Mouse (Mus musculus) midbrain, embryonic 11.5 days (tissue): ENCODE data around the gene Ntf3. TPM values are rescaled to one million over a fixed set of nuclear protein-coding genes. Genes with fewer than 3 reads are reported as not detected.
A peak's percentile ranks its signal among the peaks of the same experiment; 100 is the strongest.

Experiments
- ATAC-seq: fragments of 200-750 bp; cut with Nextera tagmentation; 2 replicates; pipeline ENCODE4 v1.8.0; 2017; ENCODE audit warnings: moderate TSS enrichment, moderate library complexity; ENCODE audit not compliant: low FRiP score
- DNase-seq: peaks from one replicate; pipeline ENCODE4 v3.0.0; 2015; ENCODE audit warnings: low spot score; ENCODE audit errors: missing footprints
- H3K27ac ChIP-seq: fragments of 300-500 bp; sonication (generic); 2 replicates; pipeline ENCODE4 v1.5.1; 2014; ENCODE audit warnings: low read depth, low read length
- H3K27me3 ChIP-seq: fragments of 300-500 bp; sonication (generic); 2 replicates; pipeline ENCODE4 v1.6.1; 2014; ENCODE audit warnings: mild to moderate bottlenecking, low read length, moderate library complexity, mixed read lengths; ENCODE audit not compliant: control insufficient read depth, insufficient read depth
- H3K36me3 ChIP-seq: fragments of 300-500 bp; sonication (generic); 2 replicates; pipeline ENCODE4 v1.6.1; 2014; ENCODE audit warnings: mild to moderate bottlenecking, low read length, moderate library complexity, mixed read lengths; ENCODE audit not compliant: control insufficient read depth, insufficient read depth
- H3K4me1 ChIP-seq: fragments of 300-500 bp; sonication (generic); 2 replicates; pipeline ENCODE4 v1.6.1; 2014; ENCODE audit warnings: low read length; ENCODE audit not compliant: control insufficient read depth, insufficient read depth
- H3K4me2 ChIP-seq: fragments of 300-500 bp; sonication (generic); 2 replicates; pipeline ENCODE4 v1.6.1; 2014; ENCODE audit warnings: mild to moderate bottlenecking, moderate library complexity
- H3K4me3 ChIP-seq: fragments of 300-500 bp; sonication (generic); 2 replicates; pipeline ENCODE4 v1.5.1; 2014; ENCODE audit warnings: low read depth, low read length
- H3K9ac ChIP-seq: fragments of 300-500 bp; sonication (generic); 2 replicates; pipeline ENCODE4 v1.6.1; 2014; ENCODE audit warnings: low read length
- H3K9me3 ChIP-seq: fragments of 300-500 bp; sonication (generic); 2 replicates; pipeline ENCODE4 v1.6.1; 2016; ENCODE audit warnings: low read length; ENCODE audit not compliant: control insufficient read depth
- WGBS: fragments of 180-500 bp; shearing (Covaris S2); extraction: QIAGEN DNeasy Blood & Tissue Kit; methylation state at CpG from one replicate; pipeline ENCODE4 v1.1.7; 2014; 5-methylcytosine and 5-hydroxymethylcytosine counted together
- polyA plus RNA-seq: library from polyadenylated mRNA; unstranded; fragments of >200 nt; fragmentation: Nextera tagmentation; extraction: Ambion mirVana; gene quantifications from 2 replicates; pipeline ENCODE4 v1.2.1, GENCODE M21; 2014

Ntf3 gene
- polyA plus RNA-seq, 1 experiment from 2014 or later, result 4.0 TPM

GRCm38 (mm10) chr6:126100579-126100978 lies 66.1 kb downstream of the Ntf3 start:
- H3K27ac ChIP-seq, result no peak overlapping the region
- ATAC-seq, result no peak
- no peaks in the 10 kb centered on the region for H3K4me1 ChIP-seq
- H3K36me3 ChIP-seq, result no peaks in the 10 kb centered on the region
- H3K4me2 ChIP-seq, result no peak overlapping the region
- 94% methylated on average over 1 of the region's 1 CpGs for WGBS
- no peak overlapping the region for H3K9ac ChIP-seq
- H3K27me3 ChIP-seq, result no peaks in the 10 kb centered on the region
- no peaks in the 10 kb centered on the region for H3K9me3 ChIP-seq
- no peak for DNase-seq
- no peak overlapping the region for H3K4me3 ChIP-seq

DNA sequence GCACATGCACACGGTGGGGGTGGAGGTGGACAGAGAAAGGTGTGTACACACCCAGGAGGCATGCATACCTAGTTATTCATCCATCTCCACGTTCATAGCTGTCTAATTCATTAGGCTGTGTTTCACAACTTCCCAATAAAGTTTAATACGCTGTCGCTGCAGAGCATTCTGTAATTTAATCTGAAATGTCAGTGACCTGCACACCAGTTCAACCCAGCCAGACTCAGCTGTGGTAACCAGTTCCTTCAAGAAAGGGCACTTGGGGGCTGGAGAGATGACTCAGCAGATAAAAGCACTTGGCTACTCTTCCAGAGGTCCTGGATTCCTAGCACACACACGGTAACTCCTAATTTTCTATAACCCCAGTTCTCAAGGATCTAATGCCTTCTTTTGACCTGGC lies 69.2 kb downstream of the Ntf3 start:
- H3K27me3 ChIP-seq, result no peaks in the 10 kb centered on the region
- WGBS, result 84% methylated on average over 5 of the region's 5 CpGs
- H3K4me1 ChIP-seq, result no peaks in the 10 kb centered on the region
- ATAC-seq (no peak), DNase-seq (peak; percentile 31)
- H3K9ac ChIP-seq, result no peak overlapping the region
- H3K36me3 ChIP-seq, result no peaks in the 10 kb centered on the region
- H3K4me3 ChIP-seq, result no peak overlapping the region
- no peaks in the 10 kb centered on the region for H3K9me3 ChIP-seq
- H3K27ac ChIP-seq, result no peak overlapping the region
- no peak overlapping the region for H3K4me2 ChIP-seq

DNA sequence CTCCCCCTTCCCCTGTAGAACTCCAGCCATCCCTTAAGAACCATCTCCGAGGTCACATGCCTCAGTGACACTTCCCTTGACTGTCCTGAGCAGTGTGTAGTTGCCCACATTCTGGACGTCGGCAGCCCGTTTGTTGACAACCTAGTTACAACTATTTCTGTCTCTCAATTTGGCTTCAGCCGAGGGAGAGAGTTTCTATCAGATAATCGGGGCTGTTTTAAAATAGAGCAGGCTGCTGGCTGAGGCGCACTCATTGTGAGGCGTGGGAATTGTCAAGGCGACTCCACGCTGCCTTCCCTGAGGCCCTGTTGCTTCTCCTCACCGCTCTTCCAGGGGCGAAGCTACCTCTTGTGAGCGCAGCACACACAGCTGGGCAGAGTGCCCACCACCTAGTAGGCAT lies 70.6 kb downstream of the Ntf3 start:
- DNase-seq (no peak), ATAC-seq (no peak)
- no peaks in the 10 kb centered on the region for H3K36me3 ChIP-seq
- WGBS, result 89% methylated on average over 13 of the region's 13 CpGs
- H3K4me3 ChIP-seq, result no peak overlapping the region
- H3K27me3 ChIP-seq, result no peaks in the 10 kb centered on the region
- H3K4me2 ChIP-seq, result no peak overlapping the region
- no peak overlapping the region for H3K9ac ChIP-seq
- no peak overlapping the region for H3K27ac ChIP-seq
- no peaks in the 10 kb centered on the region for H3K9me3 ChIP-seq
- no peaks in the 10 kb centered on the region for H3K4me1 ChIP-seq

DNA sequence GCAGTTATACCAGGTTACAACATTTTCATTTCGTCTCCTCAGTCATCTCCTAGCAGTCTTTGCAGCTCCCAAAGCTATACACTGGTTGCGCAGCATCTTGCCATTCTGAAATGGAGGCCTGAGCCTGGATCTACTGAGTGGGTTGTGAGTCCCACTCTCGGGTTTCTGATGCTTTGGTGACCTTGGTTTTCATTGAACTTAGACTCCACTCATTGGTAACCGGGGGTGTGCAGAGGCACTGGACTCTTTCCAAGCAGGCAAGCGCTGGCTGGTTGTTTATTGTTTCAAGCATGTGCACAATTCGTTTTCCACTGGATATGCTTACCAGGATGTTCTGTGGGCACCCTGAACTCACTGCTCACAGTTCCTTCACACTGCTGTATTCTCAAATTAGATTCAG lies 71.7 kb downstream of the Ntf3 start:
- no peak overlapping the region for H3K9ac ChIP-seq
- no peaks in the 10 kb centered on the region for H3K4me1 ChIP-seq
- ATAC-seq (no peak), DNase-seq (peak; percentile 31)
- WGBS, result 79% methylated on average over 6 of the region's 6 CpGs
- H3K9me3 ChIP-seq, result no peaks in the 10 kb centered on the region
- H3K4me2 ChIP-seq, result no peak overlapping the region
- no peak overlapping the region for H3K4me3 ChIP-seq
- H3K27me3 ChIP-seq, result no peaks in the 10 kb centered on the region
- no peak overlapping the region for H3K27ac ChIP-seq
- H3K36me3 ChIP-seq, result no peaks in the 10 kb centered on the region

DNA sequence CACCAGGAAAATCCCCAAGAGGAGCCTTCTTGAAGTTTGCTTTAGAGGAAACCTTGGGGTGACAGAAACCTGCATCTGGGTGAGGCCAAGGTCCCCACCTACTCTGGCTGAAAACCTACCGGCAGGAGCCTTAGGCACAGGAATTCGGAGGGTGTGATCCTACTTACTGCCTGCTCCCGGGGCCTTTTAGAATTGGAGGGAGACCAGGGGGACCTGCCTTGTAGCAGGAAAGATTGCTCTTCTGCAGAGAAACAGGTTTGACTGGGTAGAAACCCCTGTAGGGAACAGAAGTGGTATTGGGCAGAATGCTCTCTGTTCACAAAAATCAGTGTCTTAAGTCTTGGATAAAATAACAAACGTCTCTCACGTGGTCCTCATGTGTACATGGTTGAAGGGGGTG lies 74.7 kb downstream of the Ntf3 start:
- H3K27ac ChIP-seq, result no peak overlapping the region
- H3K9me3 ChIP-seq, result no peaks in the 10 kb centered on the region
- 74% methylated on average over 5 of the region's 5 CpGs for WGBS
- H3K4me2 ChIP-seq, result no peak overlapping the region
- ATAC-seq, result no peak
- DNase-seq, result no peak
- no peaks in the 10 kb centered on the region for H3K36me3 ChIP-seq
- no peaks in the 10 kb centered on the region for H3K27me3 ChIP-seq
- no peak overlapping the region for H3K9ac ChIP-seq
- no peak overlapping the region for H3K4me3 ChIP-seq
- no peaks in the 10 kb centered on the region for H3K4me1 ChIP-seq

- H3K4me1 ChIP-seq, result no peaks in the 10 kb centered on the region
- no peak overlapping the region for H3K4me2 ChIP-seq
- ATAC-seq, result no peak
- 80% methylated on average over 1 of the region's 1 CpGs for WGBS
- no peaks in the 10 kb centered on the region for H3K9me3 ChIP-seq
- no peak overlapping the region for H3K9ac ChIP-seq
- H3K4me3 ChIP-seq, result no peak overlapping the region
- DNase-seq, result peak; percentile 49
- H3K36me3 ChIP-seq, result no peaks in the 10 kb centered on the region
- no peaks in the 10 kb centered on the region for H3K27me3 ChIP-seq
- no peak overlapping the region for H3K27ac ChIP-seq
These were observed 76.6 kb downstream of the Ntf3 start for GRCm38 (mm10) chr6:126090063-126090462.

DNA sequence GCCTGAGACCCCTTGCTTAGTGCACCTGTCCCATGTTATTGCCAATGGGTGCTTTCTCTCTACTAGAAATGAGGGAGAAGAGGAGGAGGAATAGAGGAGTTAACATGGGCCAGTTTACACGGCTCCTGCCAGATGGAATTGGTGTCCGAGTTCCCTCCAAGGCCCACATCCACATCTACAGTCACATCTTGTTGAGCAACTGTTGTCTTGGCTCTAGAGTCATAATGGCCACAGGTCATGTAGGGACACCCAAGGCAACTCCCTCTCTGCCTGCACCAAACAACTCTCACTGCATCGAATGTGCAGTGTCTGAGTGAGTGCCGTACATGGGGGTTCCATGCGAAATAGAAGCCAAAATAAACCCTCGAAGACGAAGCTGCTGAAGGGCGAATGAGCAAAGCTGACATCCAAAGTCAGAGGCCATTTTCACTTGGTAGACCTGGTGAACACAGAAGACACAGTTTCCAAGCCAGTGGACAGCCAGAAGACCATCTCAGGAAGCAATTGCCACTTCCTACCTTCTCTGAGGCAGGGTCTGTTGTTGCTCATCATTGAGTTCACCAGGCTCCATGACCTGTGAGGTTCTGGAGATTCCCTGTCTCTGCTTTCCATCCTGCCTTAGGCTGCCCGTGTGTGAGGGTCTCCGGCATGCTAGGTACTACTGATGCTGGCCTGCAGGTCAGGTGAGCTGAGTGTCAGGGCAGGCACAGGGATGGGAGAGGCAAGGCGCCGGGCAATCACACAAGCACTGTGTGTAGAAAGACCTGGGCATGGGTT lies 78.0 kb downstream of the Ntf3 start:
- Histone ChIP-seq H3K9ac (no peak overlapping the region), H3K27me3 (no peaks in the 10 kb centered on the region), H3K27ac (no peak overlapping the region), H3K4me2 (no peak overlapping the region), H3K9me3 (no peaks in the 10 kb centered on the region), H3K4me3 (no peak overlapping the region), H3K4me1 (no peaks in the 10 kb centered on the region), H3K36me3 (no peaks in the 10 kb centered on the region)
- 93% methylated on average over 12 of the region's 12 CpGs for WGBS
- ATAC-seq, result no peak
- DNase-seq, result peak; percentile 70

DNA sequence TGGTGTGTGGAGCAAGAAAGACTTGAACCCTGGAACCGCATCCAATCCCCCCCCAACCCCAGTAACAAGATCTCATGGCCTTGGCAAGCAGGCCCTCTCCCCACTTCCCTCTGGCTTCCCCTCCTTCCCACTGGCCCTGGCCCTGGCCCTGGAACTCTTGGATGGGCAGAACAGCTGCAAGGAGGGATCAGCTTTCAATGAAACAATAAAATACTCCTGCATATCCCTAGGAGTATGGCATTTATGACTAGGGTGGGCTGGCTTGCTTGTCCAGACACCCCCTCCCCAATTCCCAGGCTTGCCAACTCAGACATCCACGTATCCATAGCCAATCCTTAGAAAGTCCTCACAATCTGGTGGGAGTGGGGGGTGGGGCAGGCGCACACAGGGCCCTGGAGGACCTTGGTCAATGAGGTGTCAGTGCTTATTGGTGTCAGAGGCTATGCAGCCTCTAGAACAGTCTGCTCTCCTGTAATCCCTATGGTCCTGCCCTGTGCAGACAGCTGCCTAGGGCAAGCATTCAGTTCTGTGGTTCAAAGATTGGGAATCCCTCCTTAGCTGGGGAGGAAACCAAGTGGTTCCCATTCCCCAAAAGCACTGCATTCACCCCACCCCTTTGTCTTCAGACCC lies 80.3 kb downstream of the Ntf3 start:
- no peaks in the 10 kb centered on the region for H3K36me3 ChIP-seq
- WGBS, result 80% methylated on average over 3 of the region's 3 CpGs
- H3K9me3 ChIP-seq, result no peaks in the 10 kb centered on the region
- no peaks in the 10 kb centered on the region for H3K27me3 ChIP-seq
- no peaks in the 10 kb centered on the region for H3K4me1 ChIP-seq
- H3K4me3 ChIP-seq, result no peak overlapping the region
- H3K27ac ChIP-seq, result no peak overlapping the region
- DNase-seq (peak; percentile 59), ATAC-seq (no peak)
- H3K9ac ChIP-seq, result no peak overlapping the region
- no peak overlapping the region for H3K4me2 ChIP-seq

- no peaks in the 10 kb centered on the region for H3K4me1 ChIP-seq
- no peaks in the 10 kb centered on the region for H3K27me3 ChIP-seq
- 88% methylated on average over 3 of the region's 3 CpGs for WGBS
- H3K27ac ChIP-seq, result no peak overlapping the region
- DNase-seq (peak; percentile 57), ATAC-seq (no peak)
- H3K9me3 ChIP-seq, result no peaks in the 10 kb centered on the region
- no peak overlapping the region for H3K4me3 ChIP-seq
- H3K9ac ChIP-seq, result no peak overlapping the region
- no peaks in the 10 kb centered on the region for H3K36me3 ChIP-seq
- no peak overlapping the region for H3K4me2 ChIP-seq
These were observed 86.2 kb downstream of the Ntf3 start for GRCm38 (mm10) chr6:126080531-126080930.
